Mouse (Mus musculus) megakaryocyte, embryonic 14.5 days (primary cell): Measurements from ENCODE around the gene 9930111J21Rik2. TPM values are rescaled to one million over a fixed set of nuclear protein-coding genes. Genes with fewer than 3 reads are reported as not detected.
"Not testable (repeated sequence)": the region's sequence is repeated elsewhere in the genome, so short reads cannot be mapped to it uniquely, and the experiment has no call there.

Source experiments
- H3K27me3 ChIP-seq: replicated peaks from 2 replicates; pipeline ENCODE3; 2012; ENCODE audit warnings: inconsistent platforms
- H3K36me3 ChIP-seq: replicated peaks from 2 replicates; pipeline ENCODE3; 2012; ENCODE audit warnings: low read length, inconsistent platforms, mixed read lengths
- H3K4me1 ChIP-seq: 2 replicates; pipeline ENCODE4 v1.6.1; 2012; ENCODE audit warnings: inconsistent platforms
- H3K4me3 ChIP-seq: replicated peaks from 2 replicates; pipeline ENCODE3; 2012; ENCODE audit warnings: moderate library complexity, mild to moderate bottlenecking, inconsistent platforms
- H3K9me3 ChIP-seq: 2 replicates; pipeline ENCODE4 v1.6.1; 2012; ENCODE audit warnings: inconsistent platforms
- FLI1 ChIP-seq: IDR thresholded peaks from 2 replicates; pipeline ENCODE4 v1.6.1; 2012; ENCODE audit warnings: low read length, inconsistent platforms, mixed read lengths
- GATA1 ChIP-seq: IDR thresholded peaks from 3 replicates; pipeline ENCODE4 v1.6.1; 2012; ENCODE audit warnings: mixed read lengths, low read length, inconsistent platforms, borderline replicate concordance
- polyA plus RNA-seq: library from polyadenylated mRNA; stranded (reverse); fragments of >175 nt; gene quantifications from 2 replicates; pipeline ENCODE4 v1.2.3, GENCODE M21; 2012; ENCODE audit warnings: low replicate concordance; ENCODE audit not compliant: insufficient read depth

The 9930111J21Rik2 gene
- polyA plus RNA-seq, result 0.57 TPM in 1 of 2 replicates, not detected in the other

GRCm38 (mm10) chr11:49051093-49051891 is at the start of gene 9930111J21Rik2:
Gene 9930111J21Rik2, minus strand, starts transcription at chr11:49051242.
- not testable (repeated sequence) for H3K27me3 ChIP-seq, H3K4me3 ChIP-seq, H3K9me3 ChIP-seq, H3K36me3 ChIP-seq, H3K4me1 ChIP-seq

GRCm38 (mm10) chr11:49100409-49100808 is 49.4 kb upstream of the 9930111J21Rik2 start:
- H3K27me3 ChIP-seq, result no peaks in the 10 kb centered on the region
- no peak for TF ChIP-seq GATA1
- TF ChIP-seq FLI1, result no peak
- no peaks in the 10 kb centered on the region for H3K9me3 ChIP-seq
- H3K4me3 ChIP-seq, result peak overlapping the region; percentile 72
- peaks cover 70% of the 10 kb centered on the region for H3K36me3 ChIP-seq
- peaks cover 81% of the 10 kb centered on the region for H3K4me1 ChIP-seq

- H3K4me3 ChIP-seq, result no peak overlapping the region
- no peak for TF ChIP-seq GATA1
- TF ChIP-seq FLI1, result no peak
- H3K27me3 ChIP-seq, result no peaks in the 10 kb centered on the region
- no peaks in the 10 kb centered on the region for H3K9me3 ChIP-seq
- peaks cover 76% of the 10 kb centered on the region for H3K4me1 ChIP-seq
- peaks cover 76% of the 10 kb centered on the region for H3K36me3 ChIP-seq
These were observed 44.3 kb upstream of the 9930111J21Rik2 start for GRCm38 (mm10) chr11:49095367-49095766.

- H3K36me3 ChIP-seq, result peaks cover 78% of the 10 kb centered on the region
- TF ChIP-seq FLI1, result no peak
- no peak for TF ChIP-seq GATA1
- H3K9me3 ChIP-seq, result no peaks in the 10 kb centered on the region
- peaks cover 78% of the 10 kb centered on the region for H3K4me1 ChIP-seq
- no peaks in the 10 kb centered on the region for H3K27me3 ChIP-seq
- H3K4me3 ChIP-seq, result no peak overlapping the region
These were observed 43.0 kb upstream of the 9930111J21Rik2 start for GRCm38 (mm10) chr11:49093861-49094660.

- Histone ChIP-seq H3K4me3 (no peak overlapping the region), H3K4me1 (peaks cover 80% of the 10 kb centered on the region)
These were observed 41.7 kb upstream of the 9930111J21Rik2 start for GRCm38 (mm10) chr11:49092786-49093185.

GRCm38 (mm10) chr11:49092053-49092586 is 41.1 kb upstream of the 9930111J21Rik2 start:
- no peaks in the 10 kb centered on the region for H3K9me3 ChIP-seq
- TF ChIP-seq FLI1, result no peak
- no peak for TF ChIP-seq GATA1
- peak overlapping the region; percentile 56 for H3K4me3 ChIP-seq
- H3K36me3 ChIP-seq, result peaks cover 76% of the 10 kb centered on the region
- H3K27me3 ChIP-seq, result no peaks in the 10 kb centered on the region
- peaks cover 78% of the 10 kb centered on the region for H3K4me1 ChIP-seq

More at GRCm38 (mm10) chr11:49092786-49093185, 41.7 kb upstream of the 9930111J21Rik2 start:
- no peaks in the 10 kb centered on the region for H3K27me3 ChIP-seq
- H3K36me3 ChIP-seq, result peaks cover 79% of the 10 kb centered on the region
- H3K9me3 ChIP-seq, result no peaks in the 10 kb centered on the region
- no peak for TF ChIP-seq GATA1
- no peak for TF ChIP-seq FLI1

- Histone ChIP-seq H3K27me3 (no peaks in the 10 kb centered on the region), H3K9me3 (no peaks in the 10 kb centered on the region), H3K36me3 (peaks cover 73% of the 10 kb centered on the region), H3K4me1 (peaks cover 81% of the 10 kb centered on the region), H3K4me3 (no peak overlapping the region)
- TF ChIP-seq GATA1 (no peak), FLI1 (no peak)
These were observed 40.1 kb upstream of the 9930111J21Rik2 start for GRCm38 (mm10) chr11:49091171-49091570.

- Histone ChIP-seq H3K27me3 (no peaks in the 10 kb centered on the region), H3K4me1 (peaks cover 81% of the 10 kb centered on the region), H3K36me3 (peaks cover 71% of the 10 kb centered on the region), H3K4me3 (no peak overlapping the region), H3K9me3 (no peaks in the 10 kb centered on the region)
- TF ChIP-seq GATA1, result no peak
- TF ChIP-seq FLI1, result no peak
These were observed 39.5 kb upstream of the 9930111J21Rik2 start for GRCm38 (mm10) chr11:49090551-49090950.

GRCm38 (mm10) chr11:49089735-49090507 is 38.9 kb upstream of the 9930111J21Rik2 start:
- Histone ChIP-seq H3K9me3 (no peaks in the 10 kb centered on the region), H3K36me3 (peaks cover 71% of the 10 kb centered on the region), H3K4me1 (peaks cover 84% of the 10 kb centered on the region), H3K27me3 (no peaks in the 10 kb centered on the region), H3K4me3 (no peak overlapping the region)
- TF ChIP-seq GATA1 (no peak), FLI1 (no peak)
